Mouse (Mus musculus) small intestine, adult 2 months (tissue): Measurements from ENCODE around the gene Urb1.

ENCODE experiments used
- CTCF ChIP-seq: fragments of 200-500 bp; IDR thresholded peaks from 2 replicates; pipeline ENCODE4 v1.5.1; 2012; ENCODE audit warnings: low read depth, mild to moderate bottlenecking, control low read depth, inconsistent platforms, low read length, moderate library complexity, mixed read lengths; ENCODE audit not compliant: insufficient replicate concordance, insufficient read length; ENCODE audit errors: extremely low read depth
- POLR2A ChIP-seq: fragments of 200-500 bp; IDR thresholded peaks from 2 replicates; pipeline ENCODE4 v1.6.1; 2012; ENCODE audit warnings: low read depth, mild to moderate bottlenecking, control low read depth, inconsistent platforms, low read length, moderate library complexity

DNA sequence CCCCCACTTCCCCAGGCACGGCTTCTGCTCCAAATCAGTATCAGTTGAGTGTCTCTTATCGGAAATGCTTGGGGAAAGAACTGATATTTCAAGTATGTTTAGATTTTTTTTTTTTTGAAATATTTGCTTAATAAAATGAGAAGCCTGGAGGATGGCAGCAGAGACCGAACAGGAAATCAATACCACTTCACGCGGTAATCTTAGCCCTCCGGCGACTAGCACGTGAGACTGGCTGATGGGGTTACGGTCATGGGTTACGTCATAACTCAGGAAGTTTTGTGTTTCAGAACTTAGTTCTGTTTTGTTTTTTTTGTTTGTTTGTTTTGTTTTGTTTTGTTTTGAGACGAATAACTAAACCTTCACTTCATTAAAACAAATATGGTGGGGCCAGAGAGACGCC is 99.9 kb downstream of the Urb1 start:
- TF ChIP-seq CTCF (no peak), POLR2A (no peak)
